Mouse (Mus musculus) midbrain, embryonic 12.5 days (tissue): ENCODE data around the gene Gm9040. TPM values are rescaled to one million over a fixed set of nuclear protein-coding genes. Genes with fewer than 3 reads are reported as not detected.
"Not testable (repeated sequence)": the region's sequence is repeated elsewhere in the genome, so short reads cannot be mapped to it uniquely, and the experiment has no call there.

Experiments used
- ATAC-seq: fragments of 200-750 bp; cut with Nextera tagmentation; 2 replicates; pipeline ENCODE4 v1.8.0; 2017; ENCODE audit warnings: low read depth, moderate TSS enrichment, moderate library complexity; ENCODE audit not compliant: low FRiP score
- H3K27ac ChIP-seq: fragments of 300-500 bp; sonication (generic); replicated peaks from 2 replicates; pipeline ENCODE4 v1.5.1; 2016; ENCODE audit warnings: mild to moderate bottlenecking
- H3K27me3 ChIP-seq: fragments of 300-500 bp; sonication (generic); 2 replicates; pipeline ENCODE4 v1.6.1; 2016; ENCODE audit warnings: mild to moderate bottlenecking
- H3K36me3 ChIP-seq: fragments of 300-500 bp; sonication (generic); 2 replicates; pipeline ENCODE4 v1.6.1; 2016
- H3K4me1 ChIP-seq: fragments of 300-500 bp; sonication (generic); 2 replicates; pipeline ENCODE4 v1.6.1; 2016
- H3K4me2 ChIP-seq: fragments of 300-500 bp; sonication (generic); replicated peaks from 2 replicates; pipeline ENCODE4 v1.6.1; 2016; ENCODE audit warnings: mild to moderate bottlenecking, moderate library complexity
- H3K4me3 ChIP-seq: fragments of 300-500 bp; sonication (generic); 2 replicates; pipeline ENCODE4 v1.5.1; 2016; ENCODE audit warnings: mild to moderate bottlenecking
- H3K9ac ChIP-seq: fragments of 300-500 bp; sonication (generic); replicated peaks from 2 replicates; pipeline ENCODE4 v1.6.1; 2016; ENCODE audit warnings: mild to moderate bottlenecking, moderate library complexity
- H3K9me3 ChIP-seq: fragments of 300-500 bp; sonication (generic); 2 replicates; pipeline ENCODE4 v1.6.1; 2016; ENCODE audit warnings: mild to moderate bottlenecking
- WGBS: fragments of 180-500 bp; shearing (Covaris S2); methylation state at CpG from one replicate; pipeline ENCODE4 v1.1.7; 2016; 5-methylcytosine and 5-hydroxymethylcytosine counted together
- polyA plus RNA-seq: library from polyadenylated mRNA; unstranded; fragments of >200 nt; fragmentation: Nextera tagmentation; extraction: Ambion mirVana; gene quantifications from 2 replicates; pipeline ENCODE4 v1.2.1, GENCODE M21; 2016

Gene Gm9040
- polyA plus RNA-seq: not detected in 2 replicates

DNA sequence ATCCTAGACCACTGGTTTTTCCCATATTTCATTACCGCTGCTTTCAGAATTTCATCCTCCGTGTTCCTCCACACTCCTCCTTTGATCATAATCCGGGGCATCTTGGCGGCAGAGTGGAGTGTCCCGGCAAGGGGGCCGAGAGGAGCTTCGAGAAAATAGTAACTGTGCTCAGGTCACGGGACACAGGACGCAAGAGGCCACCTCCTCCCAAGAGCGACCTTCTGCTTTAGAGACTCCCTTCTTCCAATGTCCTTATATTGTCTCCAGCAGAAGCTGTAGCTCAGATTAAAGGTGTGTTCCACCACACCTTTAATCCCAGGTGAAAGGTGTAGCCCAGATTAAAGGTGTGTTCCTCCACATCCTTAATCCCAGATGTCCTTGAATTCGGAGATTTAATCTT is at the start of gene Gm9040:
Gene Gm9040, minus strand, starts transcription at position 101 of the 400 bp plus-strand sequence.
- not testable (repeated sequence) for H3K4me1 ChIP-seq

DNA sequence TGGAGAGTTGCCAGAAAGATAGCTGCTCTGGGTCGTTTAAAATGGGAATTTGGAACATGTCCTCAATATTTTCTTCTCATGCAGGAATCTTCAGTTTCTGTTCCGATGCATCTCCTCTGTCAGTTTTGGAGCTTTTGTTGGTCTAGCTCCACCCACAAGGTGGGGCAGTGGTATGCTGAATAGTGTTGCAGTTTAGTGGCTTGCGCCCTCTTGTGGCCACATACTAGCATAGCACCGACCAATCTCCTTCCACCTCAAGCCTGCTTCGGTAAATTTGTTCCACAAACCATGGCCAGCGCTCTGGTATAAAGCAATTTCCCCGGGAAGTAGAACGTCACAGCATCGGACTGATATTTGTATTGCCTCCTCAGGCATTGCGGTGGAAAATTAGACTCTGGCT is 43.7 kb upstream of the Gm9040 start:
- peak overlapping the region; percentile 38 for H3K4me2 ChIP-seq
- no peaks in the 10 kb centered on the region for H3K36me3 ChIP-seq
- H3K4me3 ChIP-seq: no peak overlapping the region
- ATAC-seq: peak; percentile 96
- 13% methylated on average over 10 of the region's 10 CpGs for WGBS
- no peaks in the 10 kb centered on the region for H3K4me1 ChIP-seq
- no peak overlapping the region for H3K27ac ChIP-seq
- H3K9me3 ChIP-seq: no peaks in the 10 kb centered on the region
- no peaks in the 10 kb centered on the region for H3K27me3 ChIP-seq
- H3K9ac ChIP-seq: no peak overlapping the region

More for the DNA sequence above, at the start of gene Gm9040:
- not testable (repeated sequence) for H3K9ac ChIP-seq, H3K4me3 ChIP-seq, H3K36me3 ChIP-seq, H3K4me2 ChIP-seq, H3K9me3 ChIP-seq, ATAC-seq, H3K27me3 ChIP-seq, H3K27ac ChIP-seq
- no CpG with 5 or more reads among the region's 11 CpGs for WGBS

DNA sequence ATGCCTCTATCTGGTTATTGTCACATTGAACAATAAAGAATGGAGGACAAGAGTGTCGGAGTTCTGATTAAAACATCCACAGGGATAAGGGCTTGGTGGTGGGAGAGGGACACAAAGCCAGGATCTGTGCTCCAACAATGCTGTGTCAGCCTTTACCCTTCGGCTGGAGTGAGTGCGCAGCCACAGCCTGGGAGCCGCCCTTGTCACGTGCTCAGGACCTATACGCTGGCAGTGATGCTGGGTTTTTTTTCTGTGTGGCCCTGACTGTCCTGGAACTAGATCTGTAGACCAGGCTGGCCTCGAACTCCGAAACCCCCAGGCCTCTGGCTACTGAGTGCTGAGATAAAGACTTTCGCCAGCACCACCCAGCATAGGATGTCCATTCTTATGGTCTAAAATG is 42.7 kb upstream of the Gm9040 start:
- Histone ChIP-seq H3K9me3 (no peaks in the 10 kb centered on the region), H3K9ac (no peak overlapping the region), H3K27ac (no peak overlapping the region), H3K27me3 (no peaks in the 10 kb centered on the region), H3K36me3 (no peaks in the 10 kb centered on the region), H3K4me1 (no peaks in the 10 kb centered on the region), H3K4me2 (no peak overlapping the region), H3K4me3 (no peak overlapping the region)
- no peak for ATAC-seq
- 85% methylated on average over 9 of the region's 9 CpGs for WGBS

DNA sequence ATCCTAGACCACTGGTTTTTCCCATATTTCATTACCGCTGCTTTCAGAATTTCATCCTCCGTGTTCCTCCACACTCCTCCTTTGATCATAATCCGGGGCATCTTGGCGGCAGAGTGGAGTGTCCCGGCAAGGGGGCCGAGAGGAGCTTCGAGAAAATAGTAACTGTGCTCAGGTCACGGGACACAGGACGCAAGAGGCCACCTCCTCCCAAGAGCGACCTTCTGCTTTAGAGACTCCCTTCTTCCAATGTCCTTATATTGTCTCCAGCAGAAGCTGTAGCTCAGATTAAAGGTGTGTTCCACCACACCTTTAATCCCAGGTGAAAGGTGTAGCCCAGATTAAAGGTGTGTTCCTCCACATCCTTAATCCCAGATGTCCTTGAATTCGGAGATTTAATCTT is 27.2 kb upstream of the Gm9040 start, which contains the start of gene Gm9049:
Gene Gm9049, minus strand, starts transcription at position 101 of the 400 bp plus-strand sequence.
- not testable (repeated sequence) for H3K27ac ChIP-seq, H3K9me3 ChIP-seq, H3K27me3 ChIP-seq, H3K36me3 ChIP-seq, H3K4me1 ChIP-seq, ATAC-seq, H3K4me2 ChIP-seq, H3K4me3 ChIP-seq, H3K9ac ChIP-seq
- 86% methylated on average over 1 of the region's 11 CpGs for WGBS

DNA sequence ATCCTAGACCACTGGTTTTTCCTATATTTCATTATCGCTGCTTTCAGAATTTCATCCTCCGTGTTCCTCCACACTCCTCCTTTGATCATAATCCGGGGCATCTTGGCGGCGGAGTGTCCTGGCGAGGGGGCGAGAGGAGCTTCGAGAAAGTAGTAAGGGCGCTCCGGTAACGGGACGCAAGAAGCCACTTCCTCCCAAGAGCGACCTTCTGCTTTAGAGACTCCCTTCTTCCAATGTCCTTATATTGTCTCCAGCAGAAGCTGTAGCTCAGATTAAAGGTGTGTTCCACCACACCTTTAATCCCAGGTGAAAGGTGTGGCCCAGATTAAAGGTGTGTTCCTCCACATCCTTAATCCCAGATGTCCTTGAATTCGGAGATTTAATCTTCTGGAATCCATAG is 21.8 kb upstream of the Gm9040 start, which contains the start of gene Gm9048:
Gene Gm9048, minus strand, starts transcription at position 101 of the 400 bp plus-strand sequence.
- not testable (repeated sequence) for H3K4me3 ChIP-seq, ATAC-seq, H3K36me3 ChIP-seq, H3K9ac ChIP-seq, H3K4me1 ChIP-seq, H3K4me2 ChIP-seq, H3K9me3 ChIP-seq, H3K27ac ChIP-seq, H3K27me3 ChIP-seq
- WGBS: 90% methylated on average over 1 of the region's 14 CpGs

DNA sequence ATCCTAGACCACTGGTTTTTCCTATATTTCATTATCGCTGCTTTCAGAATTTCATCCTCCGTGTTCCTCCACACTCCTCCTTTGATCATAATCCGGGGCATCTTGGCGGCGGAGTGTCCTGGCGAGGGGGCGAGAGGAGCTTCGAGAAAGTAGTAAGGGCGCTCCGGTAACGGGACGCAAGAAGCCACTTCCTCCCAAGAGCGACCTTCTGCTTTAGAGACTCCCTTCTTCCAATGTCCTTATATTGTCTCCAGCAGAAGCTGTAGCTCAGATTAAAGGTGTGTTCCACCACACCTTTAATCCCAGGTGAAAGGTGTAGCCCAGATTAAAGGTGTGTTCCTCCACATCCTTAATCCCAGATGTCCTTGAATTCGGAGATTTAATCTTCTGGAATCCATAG is 16.4 kb upstream of the Gm9040 start, which contains the start of gene Gm9046:
Gene Gm9046, minus strand, starts transcription at position 101 of the 400 bp plus-strand sequence.
- not testable (repeated sequence) for H3K36me3 ChIP-seq, H3K9ac ChIP-seq, H3K27me3 ChIP-seq, ATAC-seq, H3K4me2 ChIP-seq, H3K9me3 ChIP-seq, H3K4me3 ChIP-seq, H3K27ac ChIP-seq, H3K4me1 ChIP-seq
- WGBS: no CpG with 5 or more reads among the region's 14 CpGs

DNA sequence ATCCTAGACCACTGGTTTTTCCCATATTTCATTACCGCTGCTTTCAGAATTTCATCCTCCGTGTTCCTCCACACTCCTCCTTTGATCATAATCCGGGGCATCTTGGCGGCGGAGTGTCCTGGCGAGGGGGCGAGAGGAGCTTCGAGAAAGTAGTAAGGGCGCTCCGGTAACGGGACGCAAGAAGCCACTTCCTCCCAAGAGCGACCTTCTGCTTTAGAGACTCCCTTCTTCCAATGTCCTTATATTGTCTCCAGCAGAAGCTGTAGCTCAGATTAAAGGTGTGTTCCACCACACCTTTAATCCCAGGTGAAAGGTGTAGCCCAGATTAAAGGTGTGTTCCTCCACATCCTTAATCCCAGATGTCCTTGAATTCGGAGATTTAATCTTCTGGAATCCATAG is 11.0 kb upstream of the Gm9040 start, which contains the start of gene Gm9045:
Gene Gm9045, minus strand, starts transcription at position 101 of the 400 bp plus-strand sequence.
- H3K36me3 ChIP-seq, H3K4me3 ChIP-seq, H3K27ac ChIP-seq, H3K4me2 ChIP-seq, H3K27me3 ChIP-seq, H3K9me3 ChIP-seq, H3K9ac ChIP-seq, ATAC-seq, H3K4me1 ChIP-seq: not testable (repeated sequence)
- no CpG with 5 or more reads among the region's 14 CpGs for WGBS

DNA sequence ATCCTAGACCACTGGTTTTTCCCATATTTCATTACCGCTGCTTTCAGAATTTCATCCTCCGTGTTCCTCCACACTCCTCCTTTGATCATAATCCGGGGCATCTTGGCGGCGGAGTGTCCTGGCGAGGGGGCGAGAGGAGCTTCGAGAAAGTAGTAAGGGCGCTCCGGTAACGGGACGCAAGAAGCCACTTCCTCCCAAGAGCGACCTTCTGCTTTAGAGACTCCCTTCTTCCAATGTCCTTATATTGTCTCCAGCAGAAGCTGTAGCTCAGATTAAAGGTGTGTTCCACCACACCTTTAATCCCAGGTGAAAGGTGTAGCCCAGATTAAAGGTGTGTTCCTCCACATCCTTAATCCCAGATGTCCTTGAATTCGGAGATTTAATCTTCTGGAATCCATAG is 5.5 kb upstream of the Gm9040 start, which contains the start of gene Gm9044:
Gene Gm9044, minus strand, starts transcription at position 101 of the 400 bp plus-strand sequence.
- no CpG with 5 or more reads among the region's 14 CpGs for WGBS
- not testable (repeated sequence) for H3K4me2 ChIP-seq

DNA sequence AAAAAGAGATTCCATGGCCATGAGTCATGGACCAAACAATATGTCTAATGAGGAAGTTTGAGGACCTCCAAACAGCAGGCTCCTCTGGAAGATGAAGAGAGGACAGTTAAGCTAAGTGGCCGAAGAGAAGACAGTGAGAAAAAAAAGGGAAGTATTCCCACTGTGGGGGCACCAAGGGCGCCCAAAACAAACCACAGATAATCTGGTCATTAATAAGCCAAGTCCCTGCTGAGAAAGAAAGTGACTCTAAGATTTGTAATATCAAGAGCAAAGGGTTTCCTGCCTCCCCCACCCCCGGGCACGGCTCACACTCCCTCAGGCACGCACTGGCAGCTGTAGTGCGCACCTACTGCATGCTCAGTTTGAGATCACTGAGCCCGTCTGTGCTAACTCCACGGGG is 7.7 kb downstream of the Gm9040 start:
- no peaks in the 10 kb centered on the region for H3K27me3 ChIP-seq
- H3K4me3 ChIP-seq: no peak overlapping the region
- no peaks in the 10 kb centered on the region for H3K4me1 ChIP-seq
- H3K27ac ChIP-seq: no peak overlapping the region
- no peak overlapping the region for H3K9ac ChIP-seq
- no peak for ATAC-seq
- H3K4me2 ChIP-seq: no peak overlapping the region
- WGBS: 86% methylated on average over 8 of the region's 8 CpGs
- no peaks in the 10 kb centered on the region for H3K36me3 ChIP-seq
- H3K9me3 ChIP-seq: no peaks in the 10 kb centered on the region

More for the DNA sequence above, 5.5 kb upstream of the Gm9040 start, which contains the start of gene Gm9044:
- H3K27me3 ChIP-seq, ATAC-seq, H3K36me3 ChIP-seq, H3K4me1 ChIP-seq, H3K9ac ChIP-seq, H3K27ac ChIP-seq, H3K9me3 ChIP-seq, H3K4me3 ChIP-seq: not testable (repeated sequence)

DNA sequence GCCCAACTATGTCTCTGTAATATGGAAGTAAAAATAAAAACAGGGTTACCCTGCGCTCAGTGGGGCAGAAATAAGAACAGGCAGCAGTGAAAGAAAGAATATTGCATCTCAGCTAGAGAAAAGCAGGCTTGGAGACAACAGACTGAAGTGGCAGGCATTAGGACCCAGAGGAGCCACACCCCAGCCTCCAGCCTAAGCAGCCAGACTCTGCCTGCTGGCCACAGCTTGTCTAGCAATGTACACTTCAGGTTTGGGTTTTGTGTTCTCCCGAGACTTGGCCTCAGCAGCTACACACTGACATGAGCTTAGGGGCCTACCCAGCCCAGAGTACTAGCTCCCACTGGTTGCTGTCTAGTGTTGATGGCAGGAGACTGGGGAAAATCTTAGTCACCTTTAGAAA is 24.6 kb downstream of the Gm9040 start:
- H3K9ac ChIP-seq, H3K4me1 ChIP-seq, H3K4me2 ChIP-seq, H3K27ac ChIP-seq, H3K36me3 ChIP-seq, H3K4me3 ChIP-seq, H3K9me3 ChIP-seq, ATAC-seq, H3K27me3 ChIP-seq: not testable (repeated sequence)
- WGBS: 43% methylated on average over 2 of the region's 2 CpGs

DNA sequence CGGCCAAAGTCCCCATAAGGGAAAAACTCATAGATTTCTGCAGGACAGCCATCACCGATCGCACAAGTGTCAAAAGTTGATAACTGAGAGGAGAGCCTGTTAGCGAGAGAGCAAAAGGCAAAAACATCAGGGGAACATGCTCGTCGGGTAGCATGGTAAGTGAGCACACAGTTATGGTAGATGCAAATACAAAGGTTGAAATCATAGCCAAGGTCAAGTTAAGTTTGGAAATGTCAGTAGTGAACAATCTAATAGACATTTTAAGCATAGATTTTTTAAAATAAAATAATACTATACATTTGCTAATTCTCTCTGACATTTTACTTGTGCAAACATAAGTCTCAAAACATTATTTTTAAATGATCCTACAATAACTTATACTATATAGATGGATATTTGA is 31.8 kb downstream of the Gm9040 start, which contains the start of gene Iltifb:
Gene Iltifb, minus strand, starts transcription at position 101 of the 400 bp plus-strand sequence.
- Histone ChIP-seq H3K4me2 (no peak within 1 kb of the TSS), H3K4me1 (no peaks in the 10 kb centered on the region), H3K27me3 (no peaks in the 10 kb centered on the region), H3K9me3 (no peaks in the 10 kb centered on the region), H3K36me3 (no peaks in the 10 kb centered on the region), H3K9ac (no peak within 1 kb of the TSS), H3K4me3 (no peak within 1 kb of the TSS), H3K27ac (no peak within 1 kb of the TSS)
- WGBS: 96% methylated on average over 6 of the region's 6 CpGs
- ATAC-seq: no peak

DNA sequence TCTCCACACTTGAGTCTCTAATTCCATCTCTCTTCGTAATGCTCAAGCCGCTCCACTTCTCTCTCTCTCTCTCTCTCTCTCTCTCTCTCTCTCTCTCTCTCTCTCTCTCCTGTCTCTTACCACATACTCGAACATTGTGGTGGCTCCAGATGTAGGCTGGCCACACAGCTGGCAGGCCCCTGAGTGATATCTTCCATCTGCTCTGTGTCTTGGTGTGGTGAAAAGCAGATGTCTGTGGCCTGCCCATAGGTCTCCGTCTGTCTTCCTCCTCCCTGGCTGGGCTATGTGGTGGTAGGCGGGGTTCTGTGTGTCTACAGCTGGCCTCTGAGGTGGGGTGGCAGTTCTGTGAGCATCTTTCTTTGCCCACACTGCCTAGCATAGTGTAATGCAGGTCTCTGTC is 43.8 kb downstream of the Gm9040 start:
- 96% methylated on average over 3 of the region's 5 CpGs for WGBS
- not testable (repeated sequence) for H3K9ac ChIP-seq

DNA sequence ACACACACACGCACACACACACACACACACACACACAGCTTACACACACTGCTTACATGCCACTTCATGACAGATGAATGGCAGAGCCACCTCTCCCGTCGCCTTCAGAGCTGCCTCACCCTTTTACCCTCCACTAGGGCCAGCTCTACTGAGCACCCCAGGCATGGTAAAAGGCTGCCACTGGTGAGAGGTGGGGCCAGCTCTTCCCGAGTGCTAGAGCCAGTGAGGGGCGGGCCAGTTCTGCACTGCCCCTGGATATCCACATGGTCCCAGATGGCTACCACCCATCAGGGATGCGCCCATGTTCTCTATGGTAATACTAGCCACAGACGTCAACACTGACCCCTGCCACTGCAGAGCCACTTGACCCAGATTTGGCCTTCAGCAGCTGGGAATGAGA is 44.2 kb downstream of the Gm9040 start:
- not testable (repeated sequence) for H3K36me3 ChIP-seq, H3K27me3 ChIP-seq, H3K4me2 ChIP-seq, H3K9me3 ChIP-seq, H3K9ac ChIP-seq, H3K4me1 ChIP-seq, ATAC-seq, H3K4me3 ChIP-seq, H3K27ac ChIP-seq
- WGBS: 90% methylated on average over 4 of the region's 7 CpGs

More for the DNA sequence above, 43.8 kb downstream of the Gm9040 start:
- not testable (repeated sequence) for H3K4me1 ChIP-seq, H3K9me3 ChIP-seq, H3K4me3 ChIP-seq, H3K4me2 ChIP-seq, H3K27me3 ChIP-seq, ATAC-seq, H3K36me3 ChIP-seq, H3K27ac ChIP-seq
